Mouse (Mus musculus): ENCODE results near the gene Tmem94. TPM values are rescaled to one million over a fixed set of nuclear protein-coding genes. Genes with fewer than 3 reads are reported as not detected.
A peak's percentile ranks its signal among the peaks of the same experiment; 100 is the strongest.

The Tmem94 gene
- polyA plus RNA-seq, 1 experiment from 2014 or later: 34.5 TPM

- peak; percentile 94 for ATAC-seq (ENCODE audit: low FRiP score, low TSS enrichment)
- H3K27ac ChIP-seq (ENCODE audit: low read length): peak overlapping the region; percentile 93
- no peaks in the 10 kb centered on the region for H3K27me3 ChIP-seq (ENCODE audit: insufficient read depth, low read length)
- peak overlapping the region; percentile 53 for H3K9ac ChIP-seq (replicated peaks; ENCODE audit: low read length)
- peak overlapping the region; percentile 0; the same call in 1 of the 2 replicates for H3K4me2 ChIP-seq (replicated peaks; ENCODE audit: low read depth, low read length)
- H3K9me3 ChIP-seq (ENCODE audit: low read length): no peaks in the 10 kb centered on the region
- H3K4me3 ChIP-seq (ENCODE audit: low read length): no peak overlapping the region
- H3K36me3 ChIP-seq (ENCODE audit: insufficient read depth, low read length): no peaks in the 10 kb centered on the region
- peaks cover 67% of the 10 kb centered on the region for H3K4me1 ChIP-seq (ENCODE audit: insufficient read depth, low read length)
- 2% methylated on average over 9 of the region's 9 CpGs for WGBS
Measured at GRCm38 (mm10) chr11:115779038-115779571, 13.9 kb downstream of the Tmem94 start.

- Histone ChIP-seq H3K27ac (ENCODE audit: low read length) (peak overlapping the region; percentile 93), H3K36me3 (ENCODE audit: insufficient read depth, low read length) (0 out of 2 replicates have a peak, but pooled peaks cover under 1% of the 10 kb centered on the region), H3K4me1 (ENCODE audit: insufficient read depth, low read length) (peaks cover 60% of the 10 kb centered on the region), H3K27me3 (ENCODE audit: insufficient read depth, low read length) (no peaks in the 10 kb centered on the region), H3K9me3 (ENCODE audit: low read length) (no peaks in the 10 kb centered on the region), H3K4me2 (replicated peaks; ENCODE audit: low read depth, low read length) (peak overlapping the region; percentile 28), H3K9ac (replicated peaks; ENCODE audit: low read length) (0 out of 2 replicates have a peak overlapping the region, but pooled peaks have one; percentile 3), H3K4me3 (ENCODE audit: low read length) (peak overlapping the region; percentile 17; the same call in 1 of the 2 replicates)
- ATAC-seq (ENCODE audit: low FRiP score, low TSS enrichment): peak; percentile 44
- 22% methylated on average over 20 of the region's 20 CpGs for WGBS
Measured at GRCm38 (mm10) chr11:115780141-115781070, 15.2 kb downstream of the Tmem94 start.

GRCm38 (mm10) chr11:115786473-115786872 is 21.2 kb downstream of the Tmem94 start:
- ATAC-seq (ENCODE audit: low FRiP score, low TSS enrichment): no peak
- peaks cover 28% of the 10 kb centered on the region for H3K36me3 ChIP-seq (ENCODE audit: insufficient read depth, low read length)
- peak overlapping the region; percentile 46; the same call in 1 of the 2 replicates for H3K9ac ChIP-seq (replicated peaks; ENCODE audit: low read length)
- H3K27me3 ChIP-seq (ENCODE audit: insufficient read depth, low read length): no peaks in the 10 kb centered on the region
- no peak overlapping the region for H3K27ac ChIP-seq (ENCODE audit: low read length)
- H3K4me3 ChIP-seq (ENCODE audit: low read length): no peak overlapping the region
- H3K4me1 ChIP-seq (ENCODE audit: insufficient read depth, low read length): peaks cover 14% of the 10 kb centered on the region
- no peak overlapping the region for H3K4me2 ChIP-seq (replicated peaks; ENCODE audit: low read depth, low read length)
- WGBS: 56% methylated on average over 6 of the region's 6 CpGs
- H3K9me3 ChIP-seq (ENCODE audit: low read length): no peaks in the 10 kb centered on the region

GRCm38 (mm10) chr11:115789787-115790186 is 24.6 kb downstream of the Tmem94 start:
- Histone ChIP-seq H3K4me1 (ENCODE audit: insufficient read depth, low read length) (peaks cover 14% of the 10 kb centered on the region), H3K36me3 (ENCODE audit: insufficient read depth, low read length) (peaks cover 56% of the 10 kb centered on the region), H3K4me2 (replicated peaks; ENCODE audit: low read depth, low read length) (no peak overlapping the region), H3K27me3 (ENCODE audit: insufficient read depth, low read length) (no peaks in the 10 kb centered on the region), H3K9me3 (ENCODE audit: low read length) (no peaks in the 10 kb centered on the region), H3K4me3 (ENCODE audit: low read length) (no peak overlapping the region), H3K27ac (ENCODE audit: low read length) (no peak overlapping the region), H3K9ac (replicated peaks; ENCODE audit: low read length) (no peak overlapping the region)
- no peak for ATAC-seq (ENCODE audit: low FRiP score, low TSS enrichment)
- WGBS: 92% methylated on average over 7 of the region's 7 CpGs

GRCm38 (mm10) chr11:115791919-115792318 is 26.7 kb downstream of the Tmem94 start:
- WGBS: 88% methylated on average over 16 of the region's 16 CpGs
- Histone ChIP-seq H3K27me3 (ENCODE audit: insufficient read depth, low read length) (no peaks in the 10 kb centered on the region), H3K4me1 (ENCODE audit: insufficient read depth, low read length) (no peaks in the 10 kb centered on the region)

GRCm38 (mm10) chr11:115792353-115792752 is 27.1 kb downstream of the Tmem94 start:
- no peak overlapping the region for H3K27ac ChIP-seq (ENCODE audit: low read length)
- 91% methylated on average over 14 of the region's 14 CpGs for WGBS
- H3K4me1 ChIP-seq (ENCODE audit: insufficient read depth, low read length): no peaks in the 10 kb centered on the region
- H3K4me3 ChIP-seq (ENCODE audit: low read length): no peak overlapping the region
- H3K9ac ChIP-seq (replicated peaks; ENCODE audit: low read length): no peak overlapping the region
- no peak for ATAC-seq (ENCODE audit: low FRiP score, low TSS enrichment)
- no peaks in the 10 kb centered on the region for H3K9me3 ChIP-seq (ENCODE audit: low read length)
- no peak overlapping the region for H3K4me2 ChIP-seq (replicated peaks; ENCODE audit: low read depth, low read length)
- H3K27me3 ChIP-seq (ENCODE audit: insufficient read depth, low read length): no peaks in the 10 kb centered on the region
- H3K36me3 ChIP-seq (ENCODE audit: insufficient read depth, low read length): peaks cover 59% of the 10 kb centered on the region

More at GRCm38 (mm10) chr11:115791919-115792318, 26.7 kb downstream of the Tmem94 start:
- Histone ChIP-seq H3K36me3 (ENCODE audit: insufficient read depth, low read length) (peaks cover 61% of the 10 kb centered on the region), H3K4me2 (replicated peaks; ENCODE audit: low read depth, low read length) (no peak overlapping the region), H3K27ac (ENCODE audit: low read length) (no peak overlapping the region), H3K9ac (replicated peaks; ENCODE audit: low read length) (no peak overlapping the region), H3K4me3 (ENCODE audit: low read length) (no peak overlapping the region), H3K9me3 (ENCODE audit: low read length) (no peaks in the 10 kb centered on the region)
- no peak for ATAC-seq (ENCODE audit: low FRiP score, low TSS enrichment)

- 75% methylated on average over 15 of the region's 15 CpGs for WGBS
- Histone ChIP-seq H3K4me1 (ENCODE audit: insufficient read depth, low read length) (no peaks in the 10 kb centered on the region), H3K27me3 (ENCODE audit: insufficient read depth, low read length) (no peaks in the 10 kb centered on the region), H3K27ac (ENCODE audit: low read length) (0 out of 2 replicates have a peak overlapping the region, but pooled peaks have one; percentile 2), H3K36me3 (ENCODE audit: insufficient read depth, low read length) (peaks cover 67% of the 10 kb centered on the region), H3K9ac (replicated peaks; ENCODE audit: low read length) (no peak overlapping the region), H3K4me3 (ENCODE audit: low read length) (no peak overlapping the region), H3K9me3 (ENCODE audit: low read length) (no peaks in the 10 kb centered on the region), H3K4me2 (replicated peaks; ENCODE audit: low read depth, low read length) (no peak overlapping the region)
- no peak for ATAC-seq (ENCODE audit: low FRiP score, low TSS enrichment)
Measured at GRCm38 (mm10) chr11:115796898-115797297, 31.7 kb downstream of the Tmem94 start.

- Histone ChIP-seq H3K4me2 (replicated peaks; ENCODE audit: low read depth, low read length) (no peak overlapping the region), H3K4me1 (ENCODE audit: insufficient read depth, low read length) (no peaks in the 10 kb centered on the region), H3K36me3 (ENCODE audit: insufficient read depth, low read length) (peaks cover 67% of the 10 kb centered on the region), H3K4me3 (ENCODE audit: low read length) (no peak overlapping the region), H3K27me3 (ENCODE audit: insufficient read depth, low read length) (no peaks in the 10 kb centered on the region), H3K27ac (ENCODE audit: low read length) (no peak overlapping the region), H3K9ac (replicated peaks; ENCODE audit: low read length) (no peak overlapping the region), H3K9me3 (ENCODE audit: low read length) (no peaks in the 10 kb centered on the region)
- 74% methylated on average over 9 of the region's 9 CpGs for WGBS
- no peak for ATAC-seq (ENCODE audit: low FRiP score, low TSS enrichment)
Measured at GRCm38 (mm10) chr11:115797665-115798064, 32.4 kb downstream of the Tmem94 start.

GRCm38 (mm10) chr11:115800981-115801380 is 35.7 kb downstream of the Tmem94 start:
- Histone ChIP-seq H3K4me1 (ENCODE audit: insufficient read depth, low read length) (no peaks in the 10 kb centered on the region), H3K4me2 (replicated peaks; ENCODE audit: low read depth, low read length) (no peak overlapping the region), H3K27ac (ENCODE audit: low read length) (no peak overlapping the region), H3K27me3 (ENCODE audit: insufficient read depth, low read length) (no peaks in the 10 kb centered on the region), H3K9me3 (ENCODE audit: low read length) (no peaks in the 10 kb centered on the region), H3K4me3 (ENCODE audit: low read length) (no peak overlapping the region), H3K36me3 (ENCODE audit: insufficient read depth, low read length) (peaks cover 71% of the 10 kb centered on the region), H3K9ac (replicated peaks; ENCODE audit: low read length) (no peak overlapping the region)
- ATAC-seq (ENCODE audit: low FRiP score, low TSS enrichment): no peak
- 86% methylated on average over 18 of the region's 18 CpGs for WGBS

Data from kidney, embryonic 16.5 days (tissue).